Mouse (Mus musculus) liver, postnatal 0 days (tissue): ENCODE results near the gene Olfr666. TPM values are rescaled to one million over a fixed set of nuclear protein-coding genes. Genes with fewer than 3 reads are reported as not detected.

Source experiments
- ATAC-seq: fragments of 200-750 bp; cut with Nextera tagmentation; 2 replicates; pipeline ENCODE4 v1.8.0; 2017; ENCODE audit warnings: mild to moderate bottlenecking, moderate library complexity
- DNase-seq: peaks from one replicate; pipeline ENCODE4 v3.0.0-alpha.2; 2016
- H3K27ac ChIP-seq: fragments of 300-500 bp; sonication (generic); 2 replicates; pipeline ENCODE4 v1.5.1; 2014; ENCODE audit warnings: antibody characterized with exemption, moderate library complexity, mild to moderate bottlenecking, low read depth
- H3K27me3 ChIP-seq: fragments of 300-500 bp; sonication (generic); 2 replicates; pipeline ENCODE4 v1.6.1; 2014; ENCODE audit warnings: low read length, control low read depth, mixed read lengths; ENCODE audit not compliant: insufficient read depth
- H3K36me3 ChIP-seq: fragments of 300-500 bp; sonication (generic); replicated peaks from 2 replicates; pipeline ENCODE4 v1.6.1; 2014; ENCODE audit warnings: mild to moderate bottlenecking, control low read depth, low read length, moderate library complexity, mixed read lengths; ENCODE audit not compliant: insufficient read depth
- H3K4me1 ChIP-seq: fragments of 300-500 bp; sonication (generic); 2 replicates; pipeline ENCODE4 v1.6.1; 2014; ENCODE audit warnings: antibody characterized with exemption, mild to moderate bottlenecking, control low read depth; ENCODE audit not compliant: insufficient read depth
- H3K4me2 ChIP-seq: fragments of 300-500 bp; sonication (generic); 2 replicates; pipeline ENCODE4 v1.6.1; 2014; ENCODE audit warnings: low read depth, mild to moderate bottlenecking, low read length, moderate library complexity, mixed read lengths
- H3K4me3 ChIP-seq: fragments of 300-500 bp; sonication (generic); 2 replicates; pipeline ENCODE4 v1.5.1; 2014; ENCODE audit warnings: low read depth, low read length
- H3K9ac ChIP-seq: fragments of 300-500 bp; sonication (generic); replicated peaks from 2 replicates; pipeline ENCODE4 v1.6.1; 2014; ENCODE audit warnings: mild to moderate bottlenecking, moderate library complexity
- H3K9me3 ChIP-seq: fragments of 300-500 bp; sonication (generic); 2 replicates; pipeline ENCODE4 v1.6.1; 2016; ENCODE audit warnings: mild to moderate bottlenecking, control low read depth, low read length, mixed read lengths
- CTCF ChIP-seq: sonication (generic); IDR thresholded peaks from 2 replicates; pipeline ENCODE4 v1.5.1; 2016; ENCODE audit warnings: antibody characterized with exemption, low read depth
- EP300 ChIP-seq: IDR thresholded peaks from 2 replicates; pipeline ENCODE4 v1.6.1; 2016; ENCODE audit warnings: antibody characterized with exemption, low read depth, mild to moderate bottlenecking
- WGBS: fragments of 180-500 bp; shearing (Covaris S2); extraction: QIAGEN DNeasy Blood & Tissue Kit; methylation state at CpG from one replicate; pipeline ENCODE4 v1.1.7; 2014; ENCODE audit not compliant: insufficient replicate concordance; 5-methylcytosine and 5-hydroxymethylcytosine counted together
- polyA plus RNA-seq: library from polyadenylated mRNA; unstranded; fragments of >200 nt; fragmentation: Nextera tagmentation; extraction: Ambion mirVana; gene quantifications from 2 replicates; pipeline ENCODE4 v1.2.1, GENCODE M21; 2015

Gene Olfr666
- polyA plus RNA-seq: not detected in 2 replicates

DNA sequence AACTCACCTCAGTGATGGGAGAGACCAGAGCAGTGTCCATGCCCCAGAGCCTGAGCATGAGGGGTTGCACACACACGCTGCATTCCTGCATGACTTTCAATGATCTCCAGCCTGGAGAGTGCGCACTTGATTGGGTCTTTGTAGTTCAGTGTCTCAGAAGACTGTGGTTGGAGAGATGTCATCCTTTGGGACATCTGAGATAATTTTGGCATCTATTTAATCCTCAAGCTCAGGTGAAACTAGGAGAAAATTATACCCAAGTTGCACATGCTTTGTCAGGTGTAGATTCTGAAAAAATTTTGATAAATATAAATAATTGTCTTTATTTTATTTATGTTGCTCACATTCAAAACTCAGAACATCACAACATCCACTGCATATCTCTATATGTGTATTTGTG, at the start of gene Olfr666:
Gene Olfr666 (minus strand): TSS at position 101 of the 400 bp plus-strand sequence.
- ATAC-seq (no peak), DNase-seq (no peak)
- Histone ChIP-seq H3K27me3 (no peaks in the 10 kb centered on the region), H3K4me1 (no peaks in the 10 kb centered on the region), H3K9me3 (no peaks in the 10 kb centered on the region), H3K36me3 (no peaks in the 10 kb centered on the region), H3K9ac (no peak within 1 kb of the TSS), H3K4me3 (no peak within 1 kb of the TSS), H3K27ac (no peak within 1 kb of the TSS), H3K4me2 (no peak within 1 kb of the TSS)
- no peak for TF ChIP-seq CTCF
- no peak for TF ChIP-seq EP300
- WGBS: 73% methylated on average over 2 of the region's 2 CpGs

DNA sequence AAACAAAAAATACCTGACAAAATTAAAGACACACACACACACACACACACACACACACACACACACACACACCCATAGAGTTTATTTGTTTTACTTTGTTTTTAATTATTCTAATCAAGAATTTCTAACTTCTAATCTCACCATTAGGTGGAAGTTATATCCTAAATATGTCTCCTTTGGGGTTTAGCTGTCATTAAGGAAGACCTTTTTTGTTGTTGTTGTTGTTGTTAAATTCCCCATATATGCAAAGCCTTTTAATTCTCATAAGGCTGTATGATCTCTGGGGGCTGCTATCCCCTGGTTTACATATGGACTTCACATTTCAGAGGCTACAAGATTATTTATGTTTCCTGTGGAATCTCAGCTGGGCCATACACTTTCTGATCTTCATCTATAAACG, 38.2 kb upstream of the Olfr666 start, which contains the start of gene Olfr669:
Gene Olfr669 (plus strand): TSS at position 301 of the 400 bp plus-strand sequence.
- ATAC-seq (no peak), DNase-seq (no peak)
- Histone ChIP-seq H3K36me3 (no peaks in the 10 kb centered on the region), H3K4me3 (no peak within 1 kb of the TSS), H3K27me3 (no peaks in the 10 kb centered on the region), H3K27ac (no peak within 1 kb of the TSS), H3K4me1 (no peaks in the 10 kb centered on the region), H3K4me2 (no peak within 1 kb of the TSS), H3K9ac (no peak within 1 kb of the TSS), H3K9me3 (no peaks in the 10 kb centered on the region)
- 90% methylated on average over 1 of the region's 1 CpGs for WGBS
- TF ChIP-seq CTCF (no peak), EP300 (no peak)

DNA sequence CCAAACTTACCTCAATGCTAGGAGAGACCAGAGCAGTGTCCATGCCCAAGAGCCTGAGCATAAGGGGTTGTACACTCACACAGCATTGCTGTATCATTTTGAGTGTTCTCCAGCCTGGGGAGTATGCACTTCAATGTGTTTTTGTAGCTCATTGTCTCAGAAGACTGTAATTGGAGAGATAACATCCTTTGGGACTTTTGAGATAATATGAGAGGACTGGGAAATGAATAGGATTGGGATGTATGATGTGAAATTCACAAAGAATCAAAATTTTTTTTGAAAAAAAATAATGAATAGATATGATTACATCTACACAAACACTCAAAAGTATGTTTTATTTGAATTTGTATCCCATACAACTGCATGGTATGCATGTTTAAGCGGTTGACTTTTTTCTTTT, 32.2 kb upstream of the Olfr666 start, which contains the start of gene Olfr668:
Gene Olfr668 (minus strand): TSS at position 101 of the 400 bp plus-strand sequence.
- H3K27me3 ChIP-seq: no peaks in the 10 kb centered on the region
- DNase-seq (no peak), ATAC-seq (no peak)
- no peak within 1 kb of the TSS for H3K9ac ChIP-seq
- H3K4me1 ChIP-seq: no peaks in the 10 kb centered on the region
- no peak within 1 kb of the TSS for H3K4me3 ChIP-seq
- no peak within 1 kb of the TSS for H3K27ac ChIP-seq
- 59% methylated on average over 1 of the region's 1 CpGs for WGBS
- H3K9me3 ChIP-seq: no peaks in the 10 kb centered on the region
- H3K4me2 ChIP-seq: no peak within 1 kb of the TSS
- TF ChIP-seq CTCF: no peak
- no peak for TF ChIP-seq EP300
- no peaks in the 10 kb centered on the region for H3K36me3 ChIP-seq

DNA sequence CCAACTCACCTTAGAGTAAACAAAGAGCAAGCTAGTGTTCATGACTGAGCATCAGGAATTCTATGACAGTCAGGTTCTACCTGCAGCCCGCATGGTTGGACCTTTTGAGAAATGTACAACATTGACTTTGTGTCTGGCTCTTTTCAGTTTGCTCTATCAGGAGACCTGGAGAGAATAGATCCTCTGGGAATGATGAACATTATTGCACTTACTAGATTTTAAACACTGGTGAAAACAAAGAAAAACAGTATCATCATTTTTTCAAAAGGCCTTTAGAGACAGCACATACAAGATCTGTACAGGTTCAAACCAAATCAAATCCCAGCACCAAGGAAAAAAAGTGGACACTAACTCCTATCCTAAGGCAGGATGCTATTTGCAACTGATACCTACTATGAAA, 25.6 kb upstream of the Olfr666 start, which contains the start of gene Olfr667:
Gene Olfr667 (minus strand): TSS at position 101 of the 400 bp plus-strand sequence.
- Histone ChIP-seq H3K36me3 (no peaks in the 10 kb centered on the region), H3K9ac (no peak within 1 kb of the TSS), H3K27me3 (no peaks in the 10 kb centered on the region), H3K27ac (no peak within 1 kb of the TSS), H3K4me1 (no peaks in the 10 kb centered on the region), H3K9me3 (no peaks in the 10 kb centered on the region), H3K4me2 (no peak within 1 kb of the TSS), H3K4me3 (no peak within 1 kb of the TSS)
- no peak for TF ChIP-seq CTCF
- no peak for TF ChIP-seq EP300
- no peak for ATAC-seq
- DNase-seq: no peak
- 64% methylated on average over 1 of the region's 1 CpGs for WGBS

DNA sequence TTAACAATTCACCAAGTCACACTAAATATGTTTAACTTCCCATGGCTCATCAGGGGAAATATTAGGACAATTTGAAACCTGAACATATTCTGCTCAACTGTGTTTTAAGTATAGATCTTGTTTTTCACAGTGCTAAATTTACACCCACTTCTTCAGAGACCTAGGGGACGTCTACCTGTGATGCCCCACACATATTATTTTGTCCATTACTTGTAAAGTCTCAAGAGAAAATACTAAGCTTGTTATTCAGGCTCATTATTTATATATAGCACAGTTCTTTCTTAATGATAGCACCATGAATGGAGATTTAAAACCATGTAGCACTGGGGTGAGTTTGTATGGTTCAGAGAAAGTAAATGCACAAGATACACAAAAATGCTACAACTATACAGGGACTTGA, 18.0 kb downstream of the Olfr666 start, which contains the start of gene Olfr665:
Gene Olfr665 (plus strand): TSS at position 301 of the 400 bp plus-strand sequence.
- no peak for ATAC-seq
- WGBS: 28% methylated on average over 1 of the region's 1 CpGs
- Histone ChIP-seq H3K27me3 (no peaks in the 10 kb centered on the region), H3K4me2 (no peak within 1 kb of the TSS), H3K36me3 (no peaks in the 10 kb centered on the region), H3K4me1 (no peaks in the 10 kb centered on the region), H3K9me3 (no peaks in the 10 kb centered on the region), H3K4me3 (no peak within 1 kb of the TSS), H3K9ac (no peak within 1 kb of the TSS), H3K27ac (no peak within 1 kb of the TSS)
- TF ChIP-seq EP300: no peak
- DNase-seq: no peak

DNA sequence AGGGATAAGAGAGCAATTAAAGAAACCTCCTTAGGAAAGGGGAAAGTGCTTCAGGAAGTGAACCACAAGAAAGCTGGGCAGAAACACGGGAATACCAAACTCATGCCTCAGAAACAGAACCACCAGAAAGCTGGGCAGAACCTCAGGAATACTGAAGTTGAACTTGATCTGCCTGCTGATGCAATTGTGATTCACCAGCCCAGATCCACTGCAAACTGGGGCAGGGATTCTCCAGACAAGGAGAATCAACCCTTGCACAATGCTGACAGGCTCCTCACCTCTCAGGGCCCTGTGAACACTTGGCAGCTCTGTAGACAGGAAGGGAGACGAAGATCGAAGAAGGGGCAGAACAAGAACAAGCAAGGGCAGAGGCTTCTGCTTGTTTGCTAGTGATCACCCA, 34.4 kb downstream of the Olfr666 start:
- TF ChIP-seq CTCF (no peak), EP300 (no peak)
- DNase-seq (no peak), ATAC-seq (no peak)
- no peak overlapping the region for H3K4me2 ChIP-seq
- H3K4me1 ChIP-seq: no peaks in the 10 kb centered on the region
- WGBS: 75% methylated on average over 3 of the region's 3 CpGs
- H3K9me3 ChIP-seq: no peaks in the 10 kb centered on the region
- H3K9ac ChIP-seq: no peak overlapping the region
- no peaks in the 10 kb centered on the region for H3K36me3 ChIP-seq
- no peak overlapping the region for H3K4me3 ChIP-seq
- no peak overlapping the region for H3K27ac ChIP-seq
- no peaks in the 10 kb centered on the region for H3K27me3 ChIP-seq
